Mouse (Mus musculus): ENCODE results near the gene Fastkd1. TPM values are rescaled to one million over a fixed set of nuclear protein-coding genes. Genes with fewer than 3 reads are reported as not detected.
"Not testable (repeated sequence)": the region's sequence is repeated elsewhere in the genome, so short reads cannot be mapped to it uniquely, and the experiment has no call there.

Fastkd1 gene
- total RNA-seq (2021): 10 to 100 TPM; 15.0 to 15.1 TPM

DNA sequence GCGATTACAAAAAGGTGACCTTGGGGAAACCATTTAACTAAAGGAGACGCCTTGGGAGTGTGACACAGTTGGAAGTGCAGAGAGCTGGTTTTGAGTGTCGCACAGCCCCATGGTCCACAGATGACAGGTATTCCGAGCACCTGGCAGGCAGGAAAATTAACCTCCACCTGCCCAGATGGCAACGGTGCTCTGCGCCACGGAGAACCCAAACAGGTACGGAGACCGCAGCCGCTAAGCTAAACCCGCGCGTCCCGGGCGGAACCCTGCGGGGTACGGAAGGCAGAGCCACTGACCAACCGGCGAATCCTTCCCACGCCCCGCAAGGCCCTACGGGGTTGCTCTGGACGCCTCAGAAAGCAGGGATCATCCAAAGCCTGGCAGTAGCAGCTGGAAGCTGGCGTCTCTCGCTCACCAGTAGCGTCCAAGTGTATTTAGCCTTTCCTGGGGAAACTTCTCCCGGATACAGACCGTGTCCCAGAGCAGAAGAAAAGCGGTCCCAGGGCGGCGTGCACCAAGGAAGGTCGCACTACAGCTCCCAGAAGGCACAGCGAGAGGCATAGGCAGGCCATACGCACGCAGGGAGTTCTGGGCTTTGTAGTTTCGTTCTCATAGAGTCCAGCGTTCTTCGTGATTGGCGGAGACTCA, at the start of gene Fastkd1:
TSS of gene Fastkd1 (minus strand) at position 536 of the 645 bp plus-strand sequence.
- intact Hi-C loops (cut with DNase I): loop anchor here (1.0 kb wide), 1 partner anchor 9 kb away; the partner anchor contains the start of gene Ppig
- DNase-seq (ENCODE audit: low spot score in 2 of 2): peak; percentile 90 to 96

DNA sequence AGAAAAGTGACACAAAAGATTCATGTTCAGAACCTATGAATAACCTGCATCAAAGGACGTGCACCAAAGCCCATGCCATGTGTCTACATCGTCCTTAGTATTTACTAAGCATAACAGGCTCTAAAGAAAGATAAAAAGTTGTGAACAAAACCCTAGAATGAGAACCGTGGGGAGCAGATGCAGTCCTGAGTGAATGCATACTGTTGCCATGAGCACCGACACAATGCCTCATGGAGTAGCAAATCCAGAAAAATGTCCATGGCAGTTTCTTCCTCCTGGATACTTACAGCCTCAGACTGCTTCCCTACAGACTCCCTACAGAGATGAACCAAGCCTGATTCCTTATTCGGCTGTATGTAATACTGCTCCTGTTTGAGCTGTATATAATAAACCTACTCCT, 47.7 kb upstream of the Fastkd1 start:
- intact Hi-C loops (cut with DNase I): no loop called here
- DNase-seq (ENCODE audit: low spot score in 2 of 2): no peak

DNA sequence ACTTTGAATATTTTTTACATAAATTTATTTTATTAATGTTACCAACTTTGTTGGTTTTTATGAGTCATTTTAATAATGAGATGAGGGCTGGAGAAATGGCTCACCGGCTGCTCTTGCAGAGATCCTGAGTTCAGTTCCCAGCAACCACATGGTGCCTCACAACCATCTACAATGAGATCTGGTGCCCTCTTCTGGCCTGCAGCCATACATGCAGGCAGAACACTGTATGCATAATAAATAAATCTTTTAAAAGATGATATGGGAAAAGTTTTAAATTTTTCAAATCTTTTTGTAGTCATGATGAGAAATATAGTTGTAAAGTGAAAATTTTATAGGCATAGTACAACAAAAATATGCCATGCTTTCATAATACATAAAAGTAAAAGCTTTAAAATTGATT, 31.8 kb upstream of the Fastkd1 start:
- intact Hi-C loops (cut with DNase I): no loop called here
- no peak for DNase-seq (ENCODE audit: low spot score in 2 of 2)

DNA sequence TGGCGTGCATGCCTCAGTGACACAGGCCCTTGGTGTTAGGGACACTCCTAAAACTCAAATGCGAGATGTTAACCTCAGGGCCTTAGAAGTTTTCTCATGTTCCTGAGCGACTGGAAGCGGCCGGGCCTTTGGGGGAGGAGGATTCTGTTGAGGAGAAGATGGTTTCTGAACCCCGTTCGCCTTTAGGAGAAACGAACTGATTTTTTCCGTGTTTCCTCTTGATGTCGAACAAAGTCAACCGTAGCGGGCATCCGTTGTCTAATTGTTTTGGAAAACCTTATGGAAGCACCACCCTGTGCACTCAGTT, 10.2 kb upstream of the Fastkd1 start:
- intact Hi-C loops (cut with DNase I): loop anchor here (5.0 kb wide), 2 partner anchors 69 to 76 kb away; partner anchors contain the start of gene Bbs5
- DNase-seq (ENCODE audit: low spot score in 2 of 2): no peak

GRCm38 (mm10) chr2:69722650-69723518, 9.6 kb upstream of the Fastkd1 start:
- DNase-seq (ENCODE audit: low spot score in 2 of 2): peak; percentile 96 to 97
- intact Hi-C loops (cut with DNase I): loop anchor here (1.0 to 5.0 kb wide), 3 partner anchors 10 to 76 kb away; partner anchors contain the start of genes Bbs5 and Fastkd1

DNA sequence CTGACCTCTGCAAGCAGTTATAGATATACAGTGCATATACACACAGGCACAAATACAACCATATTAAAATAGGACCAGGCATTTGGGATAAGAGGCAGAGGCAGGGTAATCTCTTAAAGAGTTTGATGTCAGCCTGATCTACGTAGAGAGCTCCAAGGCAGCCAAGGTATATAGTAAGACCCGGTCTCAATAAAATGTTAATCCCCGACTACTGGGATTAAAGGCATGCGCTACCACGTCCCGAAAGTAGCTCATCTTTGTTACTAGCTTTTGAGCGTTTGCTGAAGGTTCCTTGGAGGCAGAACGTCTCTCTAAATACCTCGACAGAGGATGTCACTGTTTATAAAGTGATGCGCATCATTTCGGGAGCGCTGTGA, 8.9 kb upstream of the Fastkd1 start, which contains the start of gene Ppig:
TSS of gene Ppig (plus strand) at position 273 of the 377 bp plus-strand sequence.
- DNase-seq (ENCODE audit: low spot score in 2 of 2): no peak

GRCm38 (mm10) chr2:69719121-69719520, 5.8 kb upstream of the Fastkd1 start:
- no peak for DNase-seq (ENCODE audit: low spot score in 2 of 2)
- intact Hi-C loops (cut with DNase I): no loop called here

More for the DNA sequence above, 8.9 kb upstream of the Fastkd1 start, which contains the start of gene Ppig:
- intact Hi-C loops (cut with DNase I): loop anchor here (1.0 to 5.0 kb wide), 3 partner anchors 9 to 75 kb away; partner anchors contain the start of genes Bbs5 and Fastkd1

- DNase-seq (ENCODE audit: low spot score in 2 of 2): no peak
- intact Hi-C loops (cut with DNase I): no loop called here
Observed at GRCm38 (mm10) chr2:69716483-69716882, 3.2 kb upstream of the Fastkd1 start.

DNA sequence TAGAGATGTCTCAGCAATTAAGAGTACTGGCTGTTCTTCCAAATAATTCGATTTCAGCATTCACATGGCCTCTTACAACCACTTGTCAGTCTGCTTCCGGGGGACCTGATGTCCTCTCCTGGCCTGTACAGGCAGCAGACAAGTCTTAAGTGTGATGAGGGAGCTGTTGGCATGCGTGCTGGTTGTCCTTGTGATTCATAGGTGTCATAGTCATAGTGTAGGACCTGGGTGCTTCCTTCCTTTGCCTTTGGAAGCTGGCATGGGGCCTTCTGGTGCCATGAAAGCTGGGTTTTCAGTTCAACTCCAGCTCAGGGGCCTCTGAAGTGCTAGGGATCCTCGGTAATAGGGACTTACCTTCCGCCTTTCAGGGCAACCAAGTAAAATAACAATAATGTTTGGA, 810 bp upstream of the Fastkd1 start:
- DNase-seq (ENCODE audit: low spot score in 2 of 2): no peak
- intact Hi-C loops (cut with DNase I): no loop called here

GRCm38 (mm10) chr2:69713626-69714014, 304 bp upstream of the Fastkd1 start:
- intact Hi-C loops (cut with DNase I): loop anchor here (1.0 kb wide), 1 partner anchor 9 kb away; the partner anchor contains the start of gene Ppig
- DNase-seq (ENCODE audit: low spot score in 2 of 2): no peak

DNA sequence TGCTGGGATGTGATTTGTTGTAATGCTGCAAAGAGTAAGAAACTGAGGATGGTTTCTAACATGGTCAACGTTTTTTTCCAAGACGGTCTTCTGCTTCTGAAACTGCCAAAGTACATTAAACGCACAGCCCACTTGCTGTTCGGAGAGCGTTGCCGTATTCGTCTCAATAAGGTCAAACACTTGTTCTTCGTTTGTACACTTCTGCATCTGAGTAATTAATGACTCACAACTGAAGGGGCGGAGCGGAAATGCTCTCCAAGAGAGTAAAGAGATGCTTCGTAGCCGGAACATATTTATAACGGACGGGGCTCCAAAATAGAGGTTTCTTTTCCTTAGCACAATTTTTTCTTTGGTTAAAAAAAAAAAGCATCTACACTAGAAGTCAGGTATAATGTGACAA, 1.1 kb downstream of the Fastkd1 start:
- intact Hi-C loops (cut with DNase I): no loop called here
- DNase-seq (ENCODE audit: low spot score in 2 of 2): peak; percentile 19 to 57

DNA sequence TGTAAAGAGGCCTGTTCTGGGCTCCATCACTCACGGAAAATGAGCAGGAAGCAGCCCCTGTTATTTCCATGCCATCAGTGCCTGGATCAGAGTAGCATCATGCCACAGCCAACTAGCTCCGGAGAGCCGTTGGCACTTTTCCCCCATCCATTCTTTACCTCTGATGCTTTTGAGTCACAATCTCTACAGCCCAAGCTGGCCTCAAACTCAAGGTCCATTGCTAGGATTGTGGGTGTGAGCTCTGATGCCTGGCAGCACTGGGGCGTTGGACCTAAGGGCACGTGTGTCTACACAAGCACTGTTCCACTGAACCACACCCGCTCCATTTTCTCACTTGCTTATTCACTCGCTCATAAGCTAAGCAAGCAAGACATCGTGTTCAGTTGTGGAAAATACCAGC, 12.9 kb downstream of the Fastkd1 start:
- DNase-seq (ENCODE audit: low spot score in 2 of 2): no peak
- intact Hi-C loops (cut with DNase I): no loop called here

DNA sequence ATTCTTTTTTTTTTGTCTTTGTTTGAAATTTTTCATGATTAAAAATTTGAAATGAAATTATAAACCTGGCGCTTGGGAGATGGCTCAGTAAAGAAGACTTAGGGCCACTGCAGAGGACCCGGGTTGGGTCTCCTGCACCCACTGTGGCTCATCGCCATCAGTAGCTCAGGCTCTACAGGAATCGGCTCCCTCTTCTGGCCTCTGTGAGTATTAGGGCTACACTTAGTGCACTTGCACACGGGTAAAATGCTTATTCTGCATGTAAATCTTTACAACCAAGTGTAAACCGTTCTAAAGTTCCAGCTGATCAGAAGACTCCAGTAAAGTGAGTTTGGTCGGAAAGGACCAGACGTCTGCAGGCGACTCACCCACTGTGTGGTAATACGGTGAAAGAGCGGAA, 19.8 kb downstream of the Fastkd1 start:
- no peak for DNase-seq (ENCODE audit: low spot score in 2 of 2)
- intact Hi-C loops (cut with DNase I): no loop called here

DNA sequence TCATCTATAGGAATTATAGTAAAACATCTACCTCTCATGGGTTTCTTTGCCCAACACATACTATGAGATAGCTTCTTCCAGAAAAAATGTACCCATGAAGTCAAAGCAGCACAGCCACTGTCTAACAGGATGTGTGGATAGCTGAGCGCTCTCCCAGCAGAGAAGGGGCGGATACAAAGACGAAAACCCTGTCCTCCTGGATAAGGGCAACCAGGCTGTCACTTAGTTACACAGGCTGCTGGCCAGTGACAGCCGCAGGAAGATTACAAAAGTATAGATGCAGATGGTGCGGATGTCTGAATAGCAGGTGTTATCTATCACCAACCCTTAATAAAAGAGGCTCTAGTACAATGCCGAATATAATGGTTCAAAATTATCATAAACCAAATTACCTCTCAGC, 22.5 kb downstream of the Fastkd1 start:
- intact Hi-C loops (cut with DNase I): no loop called here
- DNase-seq (ENCODE audit: low spot score in 2 of 2): no peak

- DNase-seq (ENCODE audit: low spot score in 2 of 2): peak in 1 of 2 experiments; percentile 62
- intact Hi-C loops (cut with DNase I): no loop called here
Observed at GRCm38 (mm10) chr2:69690214-69690613, 23.1 kb downstream of the Fastkd1 start.

DNA sequence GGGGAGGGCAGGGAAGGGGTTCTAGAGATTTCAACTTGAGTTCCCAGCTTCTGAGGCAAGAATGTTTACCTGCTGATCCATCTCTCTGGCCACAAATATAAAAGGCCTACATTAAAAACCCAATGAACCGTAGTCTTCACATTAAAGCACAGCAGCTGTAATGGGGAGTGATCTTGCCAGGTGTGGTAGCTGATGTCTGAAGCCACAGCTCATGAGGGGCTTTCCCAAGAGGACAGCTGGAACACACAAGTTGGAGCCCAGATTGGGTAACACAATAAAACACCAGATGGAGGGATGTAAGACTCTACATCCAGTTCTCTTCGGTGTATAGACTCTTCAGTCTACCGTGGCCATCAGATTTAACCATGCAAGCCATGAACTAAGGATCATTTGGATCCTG, 28.8 kb downstream of the Fastkd1 start:
- intact Hi-C loops (cut with DNase I): no loop called here
- DNase-seq (ENCODE audit: low spot score in 2 of 2): no peak

- peak; percentile 36 to 52 for DNase-seq (ENCODE audit: low spot score in 2 of 2)
- intact Hi-C loops (cut with DNase I): no loop called here
Observed at GRCm38 (mm10) chr2:69683036-69683805, 30.1 kb downstream of the Fastkd1 start.

GRCm38 (mm10) chr2:69681931-69682330, 31.4 kb downstream of the Fastkd1 start:
- DNase-seq (ENCODE audit: low spot score in 2 of 2): no peak
- intact Hi-C loops (cut with DNase I): no loop called here

GRCm38 (mm10) chr2:69679990-69680389, 33.3 kb downstream of the Fastkd1 start:
- intact Hi-C loops (cut with DNase I): no loop called here
- no peak for DNase-seq (ENCODE audit: low spot score in 2 of 2)

GRCm38 (mm10) chr2:69677215-69677614, 36.1 kb downstream of the Fastkd1 start:
- DNase-seq (ENCODE audit: low spot score in 2 of 2); intact Hi-C loops (cut with DNase I): not testable (repeated sequence)

Data from left cerebral cortex, postnatal 25 days (tissue).